Mouse (Mus musculus): Measurements from ENCODE around the gene Apoc2.
A peak's percentile ranks its signal among the peaks of the same experiment; 100 is the strongest.

Apoc2 gene

DNA sequence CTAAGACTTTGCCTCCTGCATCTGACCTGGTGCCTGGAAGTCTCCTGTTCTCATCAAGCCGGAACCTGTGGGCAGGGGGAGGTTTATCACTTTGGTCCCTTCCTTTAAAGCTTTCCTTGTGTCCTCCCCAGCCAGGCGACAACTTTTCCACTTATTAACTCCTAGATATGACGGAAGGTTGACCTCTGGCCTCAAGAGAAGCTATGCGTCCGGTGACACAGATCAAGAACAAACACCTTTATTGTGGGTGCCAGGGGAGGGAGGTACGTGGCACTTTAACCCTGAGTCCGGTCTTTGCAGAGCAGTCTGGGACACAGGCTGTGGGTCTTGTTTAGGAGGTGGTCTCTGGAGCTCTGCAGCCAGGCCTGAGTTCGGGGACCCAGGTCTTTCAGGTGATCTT, at the start of gene Apoc2:
Apoc2 (minus strand) TSS at position 70 of the 400 bp plus-strand sequence.
- DNase-seq (ENCODE audit: low spot score): no peak

DNA sequence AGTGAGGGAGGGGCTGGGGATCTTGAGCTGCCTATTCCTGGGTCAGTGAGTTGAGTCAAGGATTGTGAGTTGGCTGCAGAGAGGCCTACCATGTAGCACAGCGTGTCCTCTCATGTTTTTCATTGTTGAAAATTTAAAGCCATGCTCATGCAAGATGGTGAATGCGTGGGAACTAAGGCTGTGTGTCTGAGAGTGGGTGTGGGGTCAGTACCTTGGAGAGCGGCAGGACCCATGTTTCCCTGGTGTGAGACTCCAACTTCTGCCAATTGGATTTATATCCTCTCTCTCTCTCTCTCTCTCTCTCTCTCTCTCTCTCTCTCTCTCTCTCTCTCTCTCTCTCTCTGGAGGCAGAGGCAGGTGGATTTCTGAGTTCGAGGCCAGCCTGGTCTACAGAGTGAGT, 48.8 kb upstream of the Apoc2 start:
- DNase-seq (ENCODE audit: low spot score): no peak

DNA sequence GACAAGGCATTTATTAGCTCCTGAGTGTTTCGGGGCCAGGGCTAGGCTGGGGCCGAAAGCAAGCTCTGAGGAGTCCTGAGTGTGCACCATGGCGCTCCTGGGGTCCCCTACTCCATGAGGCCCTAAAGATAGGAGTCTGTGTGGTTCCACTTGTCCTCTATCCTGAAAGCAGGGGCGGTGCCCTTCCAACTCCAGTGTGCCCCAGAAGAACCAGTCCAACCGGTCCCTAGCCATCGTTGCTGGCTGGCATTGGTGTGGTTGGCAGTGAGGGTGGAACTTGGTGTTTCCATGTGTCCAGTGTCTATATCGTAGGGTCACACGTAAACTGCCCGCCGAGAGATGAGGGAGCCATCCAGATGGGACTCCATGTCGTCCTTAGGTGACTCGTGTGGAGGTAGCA, 46.4 kb upstream of the Apoc2 start:
- DNase-seq (ENCODE audit: low spot score): no peak

DNA sequence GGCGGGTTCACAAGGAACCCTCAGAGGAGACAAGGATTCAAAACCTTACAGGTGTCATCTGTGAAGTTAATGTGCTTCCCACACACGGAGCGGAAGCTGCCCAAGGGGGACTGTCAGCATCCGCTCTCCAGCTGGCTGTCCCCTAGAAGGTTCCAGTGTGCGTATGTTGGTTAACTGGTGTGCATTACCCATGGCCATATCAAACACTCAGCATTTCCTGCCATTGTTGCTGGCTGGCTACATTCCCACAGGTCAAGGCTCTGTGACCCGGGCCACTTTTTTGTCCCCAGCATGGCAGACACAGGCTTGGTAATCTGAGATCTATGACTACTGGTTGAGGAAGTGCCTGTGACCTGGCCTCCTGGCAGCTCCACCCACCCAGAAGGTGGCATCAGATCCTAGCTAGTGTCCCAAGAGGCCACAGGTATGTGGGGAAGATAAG, 45.0 kb upstream of the Apoc2 start:
- DNase-seq (ENCODE audit: low spot score): no peak

DNA sequence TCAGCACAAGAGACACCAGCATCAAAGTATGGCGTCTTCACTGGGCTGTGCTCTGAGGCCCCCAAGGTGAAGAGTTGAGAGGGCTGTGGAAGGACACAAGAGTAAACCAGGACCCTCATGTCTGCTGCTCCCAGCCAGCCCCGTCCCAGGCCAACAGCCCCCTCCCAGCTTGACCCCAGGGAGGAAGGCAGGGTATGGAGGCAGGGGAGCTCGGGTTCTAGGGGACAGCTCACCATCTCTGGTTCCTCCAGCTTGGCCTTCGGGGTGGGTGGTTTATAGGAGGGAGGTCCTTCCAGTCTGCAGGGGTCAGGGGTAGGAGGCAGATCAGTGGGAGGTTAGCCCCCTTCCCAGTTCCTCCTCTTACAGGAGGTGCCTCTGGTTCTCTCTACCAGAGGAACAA, 41.5 kb upstream of the Apoc2 start:
- no peak for DNase-seq (ENCODE audit: low spot score)

DNA sequence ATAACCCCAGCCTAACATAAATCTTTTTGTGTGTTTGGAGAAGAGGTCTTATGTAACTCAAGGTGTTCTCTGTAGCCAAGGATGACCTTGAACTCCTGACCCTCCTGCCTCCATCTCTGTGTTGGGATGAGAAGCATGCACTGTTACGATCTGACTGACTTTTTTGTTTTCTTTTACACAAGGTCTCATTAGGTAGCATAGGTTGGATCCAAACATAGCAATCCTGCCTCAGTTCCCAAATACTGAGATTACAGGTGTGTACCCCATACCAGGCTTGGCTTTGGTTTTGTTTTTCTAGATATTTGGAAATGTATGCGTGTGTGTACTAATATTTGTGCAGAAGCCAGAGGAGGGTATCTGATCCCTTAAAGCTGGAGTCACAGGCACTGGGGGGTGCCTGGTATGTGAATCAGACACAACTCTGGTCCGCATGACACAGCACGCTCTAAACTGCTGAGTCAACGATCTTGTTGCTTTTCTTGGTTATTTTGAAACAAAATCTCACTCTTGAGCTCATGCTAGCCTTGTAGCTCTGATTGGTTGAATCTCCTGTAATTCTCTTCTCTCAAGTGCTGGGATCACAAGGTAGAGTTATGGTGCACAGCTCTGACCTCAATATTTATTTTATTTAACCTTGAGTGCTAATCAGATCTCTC, 40.7 kb upstream of the Apoc2 start:
- no peak for DNase-seq (ENCODE audit: low spot score)

DNA sequence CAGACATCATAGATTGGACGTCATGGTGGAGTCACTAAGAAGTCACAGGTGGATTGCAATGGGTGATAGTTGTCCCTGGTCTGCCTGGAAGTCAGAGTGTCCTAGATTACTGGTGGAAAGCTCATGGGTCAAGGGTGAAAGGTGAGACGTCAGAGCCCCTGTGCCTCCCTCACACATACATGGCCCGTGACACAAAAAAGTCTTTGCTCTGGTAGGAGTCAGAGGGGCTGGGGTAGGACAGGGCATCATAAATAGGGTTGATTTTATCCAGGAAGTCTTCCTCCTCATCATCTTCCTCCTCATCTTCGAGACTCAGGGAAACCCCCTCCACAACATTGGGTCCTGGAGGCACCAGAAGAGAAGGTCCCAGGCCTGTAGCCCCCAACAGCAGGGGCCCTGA, 39.6 kb upstream of the Apoc2 start:
- no peak for DNase-seq (ENCODE audit: low spot score)

DNA sequence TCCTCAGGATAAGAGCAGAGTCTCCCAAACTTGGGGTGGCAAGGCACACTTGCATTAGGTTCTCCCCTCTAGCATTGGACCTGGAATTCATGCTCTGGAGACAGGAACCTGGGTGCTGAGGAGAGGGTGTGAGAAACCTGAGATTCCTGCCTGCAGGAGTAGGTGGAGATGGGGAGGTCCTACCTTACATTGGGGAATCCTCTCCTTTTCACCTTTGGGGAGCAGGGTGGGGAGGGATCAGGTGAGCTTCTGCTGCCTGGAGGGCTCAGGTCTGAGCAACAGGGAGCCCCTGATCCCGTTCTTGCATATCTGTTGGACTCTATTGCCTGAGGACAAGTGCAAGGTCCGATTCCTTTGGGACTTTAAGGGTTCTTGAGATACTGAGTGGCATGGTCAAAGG, 39.1 kb upstream of the Apoc2 start:
- no peak for DNase-seq (ENCODE audit: low spot score)

DNA sequence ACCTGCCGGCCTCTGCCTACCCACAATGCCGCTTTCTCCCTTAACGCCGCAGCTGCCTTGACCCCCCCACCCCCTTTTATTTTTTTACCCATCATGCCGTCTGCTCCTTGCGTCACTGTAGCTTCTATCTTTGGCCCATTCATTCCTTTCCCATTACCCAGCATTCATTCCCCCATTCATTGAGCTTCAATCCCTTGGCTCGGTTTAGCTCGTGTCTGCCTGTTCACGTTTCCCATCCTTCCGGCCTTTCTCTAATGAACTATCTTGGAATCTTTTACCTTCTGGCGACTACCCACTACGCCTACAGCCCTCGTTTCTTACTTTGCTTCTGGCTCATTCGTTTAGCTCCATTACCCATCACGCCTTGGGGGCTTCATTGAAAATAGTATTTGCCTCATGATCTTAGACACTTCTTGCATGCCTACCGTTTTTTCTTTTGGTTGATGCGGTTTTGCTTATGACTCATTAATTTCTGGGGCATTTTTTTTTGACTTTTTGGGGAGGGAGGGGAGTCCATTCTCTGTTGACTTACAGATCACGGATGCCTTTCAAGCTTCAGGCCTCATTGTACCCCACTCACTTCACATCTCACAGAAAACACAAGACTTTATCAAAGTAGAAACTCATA, 38.4 kb upstream of the Apoc2 start:
- DNase-seq (ENCODE audit: low spot score): no peak

DNA sequence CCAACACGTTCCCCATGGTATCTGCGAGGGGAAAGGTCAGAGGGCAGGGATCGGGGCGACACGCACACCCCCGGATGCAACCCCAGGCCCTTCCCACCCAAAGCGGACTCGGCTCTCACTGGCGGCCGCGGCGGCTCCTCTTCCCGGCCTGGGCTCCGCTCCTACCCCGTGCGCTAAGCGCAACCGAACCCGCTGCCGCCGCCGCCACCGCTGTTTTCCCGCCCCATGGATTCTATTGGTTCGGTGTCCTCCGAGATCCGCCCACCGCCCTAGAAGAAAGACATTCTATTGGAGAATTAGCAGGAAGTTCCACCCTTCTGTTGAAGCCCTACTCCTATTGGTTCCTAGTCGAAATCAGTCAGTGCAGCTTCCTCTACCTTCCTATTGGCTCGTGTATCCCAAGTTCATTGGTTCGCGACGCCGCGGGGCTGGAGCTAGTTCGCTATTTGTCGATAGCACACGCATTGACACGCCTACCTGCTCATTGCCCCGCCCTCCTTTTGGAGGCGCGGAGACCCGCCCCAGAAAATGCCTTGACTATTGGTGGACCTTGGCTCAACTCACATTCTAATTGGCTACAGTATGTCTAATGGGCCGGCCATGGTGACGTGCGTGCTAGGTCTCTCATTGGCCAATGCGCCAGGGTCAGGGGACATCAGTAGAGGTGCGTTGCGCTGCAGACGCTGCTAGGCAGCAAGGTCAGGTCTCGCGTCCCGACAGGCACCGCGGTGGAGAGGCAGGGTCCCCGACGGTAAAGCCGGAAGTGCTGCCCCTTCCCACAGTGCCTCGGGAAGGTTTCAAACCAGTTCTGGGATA, 37.7 kb upstream of the Apoc2 start, which contains the start of gene Tomm40:
Tomm40 (minus strand) TSS at position 200 of the 816 bp plus-strand sequence.
- DNase-seq (ENCODE audit: low spot score): peak; percentile 99

DNA sequence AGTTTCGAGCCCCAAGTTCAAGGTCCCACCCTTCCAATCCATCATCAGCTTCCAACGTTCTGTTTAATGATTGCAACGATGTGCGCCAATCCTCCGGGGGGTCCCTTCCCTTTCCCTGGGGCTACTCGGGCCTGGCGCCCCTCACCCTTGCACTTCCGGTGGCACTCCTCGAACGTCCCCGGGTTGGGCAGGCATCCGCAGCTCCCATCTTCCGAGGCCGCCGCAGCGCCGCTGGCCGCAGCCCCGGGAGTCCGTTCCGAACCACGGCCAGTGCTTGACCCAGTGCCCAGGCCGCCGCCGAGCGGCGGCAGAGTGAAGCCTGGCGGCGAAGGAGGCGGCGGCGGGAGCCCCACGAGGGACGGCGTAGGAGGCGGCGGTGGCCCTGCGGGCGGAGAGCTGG, 37.1 kb upstream of the Apoc2 start:
- DNase-seq (ENCODE audit: low spot score): no peak

DNA sequence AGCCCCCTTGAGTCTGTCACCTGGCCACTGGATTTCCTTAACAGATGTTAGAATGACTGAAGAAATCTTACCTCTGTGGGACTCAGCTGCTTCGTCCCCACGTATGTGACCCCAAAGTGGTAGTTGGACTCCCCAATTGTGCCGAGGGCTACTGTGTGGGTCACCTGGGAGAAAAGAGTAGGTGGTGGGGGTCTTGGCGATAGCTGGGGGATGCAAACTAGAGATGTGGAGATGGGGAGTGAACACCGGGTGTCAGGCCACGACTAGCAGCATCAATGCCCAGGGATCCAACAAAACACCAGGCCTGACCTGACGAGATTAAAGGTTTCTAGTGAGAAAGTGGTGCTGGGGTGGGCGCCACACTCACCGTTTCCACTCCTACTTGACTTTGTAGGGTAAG, 35.9 kb upstream of the Apoc2 start:
- no peak for DNase-seq (ENCODE audit: low spot score)

DNA sequence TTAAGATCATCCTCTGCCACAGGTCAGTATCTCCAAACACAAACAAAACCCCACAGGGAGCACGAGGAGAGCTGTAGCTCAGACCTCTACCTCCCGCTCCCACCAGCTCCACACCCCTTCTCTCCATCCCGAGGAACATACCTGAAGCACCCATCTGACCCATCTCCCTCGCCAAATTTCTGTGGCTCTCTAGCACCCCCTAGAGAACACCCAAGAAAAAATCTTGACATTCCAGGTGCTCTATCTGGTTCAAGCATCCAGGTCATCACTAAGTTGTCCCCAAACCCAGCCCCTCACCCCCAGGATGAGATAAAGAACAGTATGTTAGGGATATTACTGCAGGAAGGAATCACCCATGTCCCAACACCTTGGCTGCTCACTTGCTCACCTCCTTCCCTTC, 35.5 kb upstream of the Apoc2 start:
- DNase-seq (ENCODE audit: low spot score): no peak

DNA sequence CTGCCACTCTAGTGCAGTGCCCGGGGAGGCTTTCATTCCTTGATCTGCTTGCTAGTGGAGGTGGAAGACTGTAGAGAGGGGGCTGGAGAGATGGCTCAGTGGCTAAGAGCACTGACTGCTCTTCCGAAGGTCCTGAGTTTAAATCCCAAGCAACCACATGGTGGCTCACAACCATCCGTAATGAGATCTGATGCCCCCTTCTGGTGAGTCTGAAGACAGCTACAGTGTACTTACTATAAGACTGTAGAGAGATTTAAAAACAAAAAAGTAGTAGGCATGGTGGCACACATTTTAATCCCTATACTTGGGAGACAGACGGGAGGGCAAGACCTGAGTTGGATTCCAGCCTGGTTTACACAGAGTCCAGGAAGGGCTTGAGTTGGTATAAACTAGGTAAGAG, 34.7 kb upstream of the Apoc2 start:
- no peak for DNase-seq (ENCODE audit: low spot score)

DNA sequence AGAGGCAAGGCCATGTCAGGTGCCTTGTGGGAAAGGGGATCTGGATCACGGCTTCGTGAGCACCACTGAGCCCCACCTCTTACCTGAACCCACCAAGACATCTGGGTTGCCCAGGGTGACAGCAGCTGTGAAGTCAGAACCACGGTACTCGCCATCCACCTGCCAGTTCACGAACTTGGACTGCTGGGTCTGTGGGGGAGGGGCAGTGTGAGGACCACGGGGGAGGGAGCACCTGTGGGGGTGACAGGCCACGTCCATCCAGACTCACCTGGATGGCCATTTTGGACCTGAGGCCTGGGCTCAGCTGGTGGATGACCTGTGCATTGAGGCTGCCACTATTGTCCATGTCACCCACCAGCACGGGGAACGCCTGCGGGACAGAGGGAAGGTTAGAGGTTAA, 32.9 kb upstream of the Apoc2 start:
- no peak for DNase-seq (ENCODE audit: low spot score)

DNA sequence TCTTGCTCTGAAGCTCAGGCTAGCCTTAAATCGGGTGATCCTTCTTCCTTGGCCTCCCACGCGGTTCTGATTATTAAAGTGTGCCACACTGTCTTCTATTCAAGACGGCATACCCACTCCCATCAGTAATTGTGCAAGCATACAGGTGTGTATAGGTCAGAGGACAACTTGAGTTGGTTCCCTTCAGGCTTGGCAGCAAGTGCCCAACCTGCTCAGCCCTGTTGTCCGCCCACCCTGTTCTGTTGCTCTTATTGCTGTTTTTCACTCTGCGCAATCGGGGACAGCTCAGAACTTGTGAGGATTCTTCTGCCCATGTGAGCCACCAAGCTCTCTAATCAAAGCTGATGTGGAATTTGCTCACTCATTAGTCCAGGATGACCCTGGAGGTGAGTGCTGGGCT, 27.5 kb upstream of the Apoc2 start:
- no peak for DNase-seq (ENCODE audit: low spot score)

DNA sequence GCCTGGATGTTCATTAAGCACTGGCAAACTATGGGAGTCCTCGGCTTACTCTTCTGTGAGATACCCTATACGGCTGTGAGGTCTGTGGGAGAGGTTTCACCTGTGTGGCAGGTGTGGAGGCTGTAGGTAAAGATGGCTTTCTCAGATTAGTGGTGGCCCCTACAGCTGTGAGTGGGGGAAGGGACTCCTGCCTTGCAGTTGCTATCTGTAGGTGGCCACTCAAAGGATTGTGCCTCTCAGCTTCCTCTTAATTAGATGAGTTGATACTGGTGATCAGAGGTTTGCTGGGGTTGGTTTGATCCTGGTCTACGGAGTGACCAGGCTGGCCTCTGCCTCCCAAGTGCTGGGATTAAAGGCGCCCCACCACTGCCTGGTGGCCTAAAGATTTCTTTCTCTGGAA, 26.7 kb upstream of the Apoc2 start:
- DNase-seq (ENCODE audit: low spot score): no peak

DNA sequence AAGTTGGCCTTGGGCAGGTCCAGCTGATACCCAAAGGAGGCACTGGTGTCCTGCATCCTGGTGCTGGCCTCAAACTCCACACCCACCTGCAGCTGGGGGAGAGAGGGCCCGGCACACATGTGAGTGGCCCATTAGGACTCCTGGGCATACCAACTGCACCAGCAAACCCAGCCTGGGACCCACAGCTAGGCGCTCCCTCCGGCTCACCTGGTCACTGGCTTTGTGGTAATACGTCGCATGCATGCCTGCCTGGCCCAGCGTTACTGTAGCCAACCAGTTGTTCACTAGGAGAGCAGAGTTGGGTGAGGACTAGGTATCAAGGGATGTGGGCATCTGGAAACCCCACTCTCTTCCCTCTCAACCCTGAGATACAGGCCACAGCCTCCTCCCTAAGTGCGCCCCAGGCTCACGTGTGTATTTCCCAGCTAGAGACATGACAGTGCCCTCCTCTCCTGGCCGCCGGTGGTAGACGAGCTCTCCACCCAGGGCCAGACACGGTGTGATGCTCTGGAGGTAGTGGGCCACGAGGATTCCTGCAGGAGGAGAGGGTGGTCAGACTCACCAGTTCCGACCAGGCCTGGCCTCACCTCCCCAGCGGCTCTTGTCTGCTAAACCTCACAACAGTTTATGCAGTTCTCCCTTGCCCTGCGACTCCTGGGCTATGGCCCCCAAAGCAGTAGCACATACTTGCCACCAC, 25.3 kb upstream of the Apoc2 start:
- no peak for DNase-seq (ENCODE audit: low spot score)

DNA sequence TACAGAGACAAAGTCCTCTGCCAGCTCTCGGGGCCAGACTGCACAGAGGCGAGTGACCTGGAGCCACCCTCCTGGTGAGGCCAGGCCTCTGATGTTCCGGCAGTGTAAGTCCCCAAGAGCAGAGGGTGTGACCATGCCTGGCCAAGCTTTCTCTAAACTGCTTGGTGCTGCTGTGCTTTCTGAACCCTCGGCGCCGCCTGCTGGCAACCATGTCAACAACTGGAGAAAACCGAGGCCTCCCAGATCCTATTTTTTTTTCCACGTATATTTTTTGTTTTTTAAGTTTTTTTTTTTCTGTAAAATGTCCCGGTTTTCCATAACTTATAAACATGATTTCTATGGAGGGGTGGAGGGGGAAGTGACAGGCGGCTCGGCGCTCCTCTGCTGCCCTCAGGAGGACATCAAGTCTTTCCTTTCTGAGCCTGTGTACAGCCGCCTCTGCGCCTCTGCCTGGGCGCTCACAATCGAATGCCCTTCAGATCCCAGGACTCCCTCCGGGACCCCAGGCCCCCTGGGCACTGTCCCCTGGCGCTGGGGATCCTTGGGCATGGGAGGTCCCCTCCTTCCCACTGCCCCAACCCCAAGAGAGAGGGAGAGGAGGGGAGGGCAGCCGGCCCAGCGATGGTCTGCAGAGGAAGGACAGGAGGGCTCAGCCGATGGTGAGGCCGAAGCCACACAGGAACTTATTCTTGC, 23.5 kb upstream of the Apoc2 start:
- DNase-seq (ENCODE audit: low spot score): no peak

DNA sequence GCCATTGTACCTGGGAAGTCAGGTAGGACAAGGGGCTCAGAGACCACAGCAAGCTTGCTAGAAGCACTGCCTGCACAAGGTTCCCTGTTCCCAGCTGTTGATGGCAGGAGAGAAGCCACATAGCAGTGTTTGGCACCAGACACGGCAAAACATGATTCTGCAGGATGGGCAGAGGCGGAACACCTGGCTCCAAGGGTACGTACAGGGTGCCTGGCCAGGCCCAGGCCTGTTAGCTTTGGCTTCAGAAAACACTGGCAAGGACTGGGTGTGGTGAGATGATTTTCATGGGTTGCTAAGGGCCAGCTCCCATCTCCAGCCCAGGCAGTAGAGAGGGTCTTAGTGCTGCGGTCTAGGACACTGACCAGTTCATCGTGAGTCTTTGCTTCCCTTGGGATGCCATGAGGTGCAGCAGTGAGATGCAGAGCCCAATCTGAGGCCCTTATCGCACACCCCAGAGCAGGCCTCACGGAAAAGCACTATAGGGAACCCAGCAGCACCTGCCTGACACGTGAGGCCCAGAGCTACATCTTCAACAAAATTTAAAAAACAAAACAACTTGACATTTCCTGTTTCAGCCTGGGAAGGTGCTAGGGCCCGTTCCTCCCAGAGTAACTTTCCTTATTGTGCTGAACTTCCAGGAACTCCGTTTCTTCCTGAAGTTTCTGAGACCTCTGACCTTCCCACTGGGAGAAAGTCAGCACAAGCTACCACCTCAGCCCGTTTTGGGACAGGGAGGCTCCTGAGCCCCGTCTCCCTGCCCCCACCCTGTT, 22.7 kb upstream of the Apoc2 start:
- no peak for DNase-seq (ENCODE audit: low spot score)

DNA sequence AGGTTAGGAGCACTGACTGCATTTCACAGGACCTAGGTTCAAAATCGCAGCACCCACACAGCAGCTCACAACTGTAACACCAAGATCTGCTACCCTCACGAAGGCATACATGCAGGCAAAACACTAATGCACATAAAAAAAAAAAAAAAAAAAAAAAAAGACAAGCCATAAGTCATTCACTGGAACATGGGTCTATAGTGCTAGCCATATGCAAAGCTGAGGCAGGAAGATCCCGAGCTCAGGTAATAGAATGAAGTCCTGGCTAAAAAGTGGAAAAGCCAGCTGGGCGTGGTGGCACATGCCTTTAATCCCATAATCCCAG, 22.0 kb upstream of the Apoc2 start:
- DNase-seq (ENCODE audit: low spot score): no peak
